Mouse (Mus musculus) limb, embryonic 14.5 days (tissue): ENCODE data around the gene Arhgef28. TPM values are rescaled to one million over a fixed set of nuclear protein-coding genes. Genes with fewer than 3 reads are reported as not detected.
"Not testable (repeated sequence)": the region's sequence is repeated elsewhere in the genome, so short reads cannot be mapped to it uniquely, and the experiment has no call there.

Experiments used
- ATAC-seq: fragments of 200-750 bp; cut with Nextera tagmentation; 2 replicates; pipeline ENCODE4 v1.8.0; 2017; ENCODE audit warnings: low read depth, moderate number of reproducible peaks, moderate TSS enrichment; ENCODE audit not compliant: low FRiP score
- DNase-seq: peaks from one replicate; pipeline ENCODE4 v3.0.0-alpha.2; 2015; ENCODE audit warnings: low spot score
- H3K27ac ChIP-seq: fragments of 300-500 bp; sonication (generic); replicated peaks from 2 replicates; pipeline ENCODE4 v1.5.1; 2014; ENCODE audit warnings: low read depth, mild to moderate bottlenecking, low read length, moderate library complexity, mixed read lengths
- H3K27me3 ChIP-seq: fragments of 300-500 bp; sonication (generic); 2 replicates; pipeline ENCODE4 v1.6.1; 2014; ENCODE audit warnings: low read length, mixed read lengths; ENCODE audit not compliant: control insufficient read depth, insufficient read depth
- H3K36me3 ChIP-seq: fragments of 300-500 bp; sonication (generic); 2 replicates; pipeline ENCODE4 v1.6.1; 2014; ENCODE audit warnings: mild to moderate bottlenecking, low read length, moderate library complexity, mixed read lengths; ENCODE audit not compliant: control insufficient read depth, insufficient read depth
- H3K4me1 ChIP-seq: fragments of 300-500 bp; sonication (generic); 2 replicates; pipeline ENCODE4 v1.6.1; 2014; ENCODE audit warnings: antibody characterized with exemption, low read length, mixed read lengths; ENCODE audit not compliant: control insufficient read depth, insufficient read depth
- H3K4me2 ChIP-seq: fragments of 300-500 bp; sonication (generic); replicated peaks from 2 replicates; pipeline ENCODE4 v1.6.1; 2014; ENCODE audit warnings: low read depth, mild to moderate bottlenecking, low read length, moderate library complexity; ENCODE audit not compliant: severe bottlenecking
- H3K4me3 ChIP-seq: fragments of 300-500 bp; sonication (generic); replicated peaks from 2 replicates; pipeline ENCODE4 v1.5.1; 2014; ENCODE audit warnings: low read length
- H3K9ac ChIP-seq: fragments of 300-500 bp; sonication (generic); 2 replicates; pipeline ENCODE4 v1.6.1; 2014; ENCODE audit warnings: mild to moderate bottlenecking, low read depth, low read length, moderate library complexity; ENCODE audit not compliant: severe bottlenecking
- H3K9me3 ChIP-seq: fragments of 300-500 bp; sonication (generic); 2 replicates; pipeline ENCODE4 v1.6.1; 2016; ENCODE audit warnings: low read length; ENCODE audit not compliant: control insufficient read depth
- POLR2A ChIP-seq: fragments of 200-500 bp; IDR thresholded peaks from 2 replicates; pipeline ENCODE4 v1.8.0; 2012; ENCODE audit warnings: inconsistent platforms, mild to moderate bottlenecking, moderate library complexity, borderline replicate concordance; ENCODE audit not compliant: insufficient read depth, insufficient read length; ENCODE audit errors: extremely low read depth
- WGBS: fragments of 180-500 bp; shearing (Covaris S2); extraction: QIAGEN DNeasy Blood & Tissue Kit; methylation state at CpG from one replicate; pipeline ENCODE4 v1.1.7; 2014; 5-methylcytosine and 5-hydroxymethylcytosine counted together
- polyA plus RNA-seq, 2 experiments: library from polyadenylated mRNA; depleted of rRNA in 1 of 2; stranded (reverse) in 1 of 2; unstranded in 1 of 2; fragments of >200 nt; fragmentation: Nextera tagmentation in 1 of 2; extraction: Ambion mirVana in 1 of 2; gene quantifications; 2 replicates each; pipeline versions ENCODE4 v1.2.1 to v1.2.3; 2012 to 2014

Arhgef28 gene
- polyA plus RNA-seq, 2 experiments, result 8.1 to 12.9 TPM

GRCm38 (mm10) chr13:98025706-98026504, 180.3 kb downstream of the Arhgef28 start:
- 73% methylated on average over 26 of the region's 26 CpGs for WGBS
- Histone ChIP-seq H3K36me3 (no peaks in the 10 kb centered on the region), H3K4me1 (0 out of 2 replicates have a peak, but pooled peaks cover 3% of the 10 kb centered on the region), H3K4me3 (no peak overlapping the region), H3K27ac (no peak overlapping the region), H3K27me3 (no peaks in the 10 kb centered on the region), H3K9me3 (no peaks in the 10 kb centered on the region; the same call in 1 of the 2 replicates), H3K4me2 (no peak overlapping the region), H3K9ac (no peak overlapping the region)
- ATAC-seq, result no peak
- TF ChIP-seq POLR2A, result no peak
- no peak for DNase-seq

GRCm38 (mm10) chr13:98025162-98025561, 181.1 kb downstream of the Arhgef28 start:
- no peak for ATAC-seq

GRCm38 (mm10) chr13:98024680-98025079, 181.6 kb downstream of the Arhgef28 start:
- Histone ChIP-seq H3K36me3 (no peaks in the 10 kb centered on the region), H3K4me2 (no peak overlapping the region), H3K9ac (no peak overlapping the region), H3K27ac (no peak overlapping the region), H3K9me3 (no peaks in the 10 kb centered on the region; the same call in 1 of the 2 replicates), H3K4me1 (0 out of 2 replicates have a peak, but pooled peaks cover 3% of the 10 kb centered on the region), H3K27me3 (no peaks in the 10 kb centered on the region), H3K4me3 (no peak overlapping the region)
- no peak for DNase-seq
- 88% methylated on average over 12 of the region's 12 CpGs for WGBS
- no peak for ATAC-seq
- no peak for TF ChIP-seq POLR2A

More at GRCm38 (mm10) chr13:98025162-98025561, 181.1 kb downstream of the Arhgef28 start:
- Histone ChIP-seq H3K4me1 (0 out of 2 replicates have a peak, but pooled peaks cover 3% of the 10 kb centered on the region), H3K27ac (no peak overlapping the region), H3K4me3 (no peak overlapping the region), H3K4me2 (no peak overlapping the region), H3K36me3 (no peaks in the 10 kb centered on the region), H3K9me3 (no peaks in the 10 kb centered on the region; the same call in 1 of the 2 replicates), H3K27me3 (no peaks in the 10 kb centered on the region), H3K9ac (no peak overlapping the region)
- WGBS, result 85% methylated on average over 7 of the region's 7 CpGs
- TF ChIP-seq POLR2A, result no peak
- DNase-seq, result no peak

- no peak overlapping the region for H3K9ac ChIP-seq
- 69% methylated on average over 4 of the region's 4 CpGs for WGBS
- no peaks in the 10 kb centered on the region for H3K36me3 ChIP-seq
- ATAC-seq (no peak), DNase-seq (no peak)
- H3K9me3 ChIP-seq, result no peaks in the 10 kb centered on the region; the same call in 1 of the 2 replicates
- H3K4me2 ChIP-seq, result no peak overlapping the region
- no peak for TF ChIP-seq POLR2A
- no peaks in the 10 kb centered on the region for H3K27me3 ChIP-seq
- no peak overlapping the region for H3K27ac ChIP-seq
- H3K4me3 ChIP-seq, result no peak overlapping the region
- no peaks in the 10 kb centered on the region for H3K4me1 ChIP-seq
Observed at GRCm38 (mm10) chr13:98021906-98022305, 184.3 kb downstream of the Arhgef28 start.

GRCm38 (mm10) chr13:98018837-98019236, 187.4 kb downstream of the Arhgef28 start:
- not testable (repeated sequence) for ATAC-seq, H3K27me3 ChIP-seq

More at GRCm38 (mm10) chr13:98018837-98019236, 187.4 kb downstream of the Arhgef28 start:
- H3K9ac ChIP-seq, H3K4me2 ChIP-seq, DNase-seq, H3K36me3 ChIP-seq, H3K4me3 ChIP-seq, H3K27ac ChIP-seq, H3K4me1 ChIP-seq, H3K9me3 ChIP-seq: not testable (repeated sequence)
- WGBS, result 89% methylated on average over 8 of the region's 8 CpGs
